Mouse (Mus musculus): ENCODE measurements around the gene Tnfrsf1a.

DNA sequence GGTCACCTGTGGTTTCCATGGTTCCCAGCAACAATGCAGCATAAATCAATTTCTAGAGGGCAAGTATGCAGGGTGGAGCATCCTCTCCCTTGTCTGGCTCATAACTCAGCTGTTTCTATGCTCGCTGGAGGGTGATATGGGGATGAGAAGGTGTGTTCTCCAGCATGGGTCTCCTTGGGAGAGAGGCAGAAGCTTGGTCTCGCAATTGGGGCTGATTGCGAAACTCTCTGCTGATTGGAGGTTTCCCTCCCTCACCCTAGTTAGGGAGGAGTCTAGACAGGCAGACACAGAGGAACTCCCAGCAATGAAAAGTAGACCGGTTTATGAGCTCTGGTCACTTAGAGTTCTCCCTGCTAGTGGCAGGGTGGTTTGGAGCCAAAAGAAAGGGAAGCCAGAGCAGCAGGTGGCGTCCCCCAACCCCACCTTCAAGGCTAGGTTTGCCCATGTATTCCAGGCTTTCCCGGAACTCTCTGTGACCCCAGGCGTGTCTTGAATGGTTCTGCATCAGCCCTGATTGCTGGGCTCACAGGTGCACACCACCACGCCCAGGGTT, 61.9 kb downstream of the Tnfrsf1a start:
- no peak for TF ChIP-seq CTCF (IDR thresholded peaks at IDR 0.05; ENCODE audit: borderline replicate concordance, insufficient read depth, low read length)
- TF ChIP-seq POLR2A (IDR thresholded peaks at IDR 0.05; ENCODE audit: low read depth, low read length) = no peak

All from embryonic fibroblast, embryonic 13.5 days (primary cell).